Mouse (Mus musculus) mature B cell (primary cell): Measurements from ENCODE around the gene Hbb-bs.
"Not testable (repeated sequence)": the region's sequence is repeated elsewhere in the genome, so short reads cannot be mapped to it uniquely, and the experiment has no call there.

Source experiments
- in situ Hi-C: fragments of 300-500 bp; cut with MboI; formaldehyde crosslinking; loops from 2 replicates; pipeline ENCODE4 v1.14.3; 2019

Hbb-bs gene

DNA sequence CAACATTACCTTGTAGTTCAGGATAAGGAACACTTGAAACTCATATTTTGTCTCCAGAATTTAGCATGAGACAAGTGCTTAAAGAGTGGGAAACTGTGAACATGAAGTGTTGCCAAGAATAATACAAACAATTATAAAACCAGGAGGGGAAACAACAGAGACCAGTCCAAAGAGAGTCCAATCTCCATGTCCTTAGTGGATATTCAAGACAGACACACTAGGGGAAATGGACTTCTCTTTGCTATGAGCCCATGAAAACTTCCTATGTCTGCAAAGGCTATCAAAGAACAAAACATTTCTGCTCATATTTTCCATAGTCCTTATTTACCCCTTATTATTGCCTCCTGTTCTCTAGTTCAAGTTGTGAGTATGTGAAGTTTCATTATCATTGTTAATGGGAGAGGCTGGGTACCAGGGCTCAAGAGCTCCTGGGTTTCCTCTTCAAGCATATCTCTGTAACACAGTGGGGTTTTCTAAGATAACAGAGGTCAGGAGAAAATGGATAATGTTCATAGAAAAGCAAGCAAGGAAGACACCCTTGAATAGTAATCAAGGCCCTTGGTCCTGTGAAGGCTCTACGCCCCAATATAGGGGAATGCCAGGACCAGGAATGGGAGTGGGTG, 16.6 kb downstream of the Hbb-bs start:
- in situ Hi-C loops: no loop called here

DNA sequence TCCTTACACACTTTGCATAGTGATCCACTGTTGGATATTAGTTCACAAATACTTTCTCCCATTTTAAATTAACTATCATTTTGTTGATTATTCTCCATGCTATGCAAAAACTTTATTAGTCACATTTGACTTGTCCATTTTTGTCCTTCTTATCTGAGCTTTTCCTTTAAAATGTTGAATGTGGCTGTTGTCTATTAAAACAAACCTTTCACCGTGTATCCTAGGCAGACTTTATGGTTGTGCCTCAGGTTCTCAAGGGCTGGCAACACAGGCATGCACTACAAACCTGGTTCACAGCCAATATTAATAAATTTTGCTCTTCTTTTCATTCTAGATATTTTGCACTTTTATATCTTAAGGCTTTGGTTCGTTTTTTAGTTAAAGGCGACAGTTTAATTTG, 17.1 kb downstream of the Hbb-bs start:
- in situ Hi-C loops: no loop called here

DNA sequence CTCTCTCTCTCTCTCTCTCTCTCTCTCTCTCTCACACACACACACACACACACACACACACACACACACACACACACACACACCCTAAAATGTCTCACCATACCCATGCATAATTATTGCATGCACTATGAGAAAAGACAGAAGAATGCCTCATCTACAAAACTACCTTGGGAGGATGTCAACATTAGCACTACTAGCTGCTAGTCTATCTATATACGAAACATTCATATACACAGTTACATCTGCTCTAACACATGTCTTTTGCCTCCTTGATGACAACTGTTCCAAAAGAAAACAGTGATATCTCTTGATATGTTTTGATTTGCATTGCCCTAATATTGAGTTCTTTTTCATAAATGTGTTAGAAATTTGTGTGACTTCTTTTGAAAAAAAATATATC, 17.6 kb downstream of the Hbb-bs start:
- in situ Hi-C loops: no loop called here

DNA sequence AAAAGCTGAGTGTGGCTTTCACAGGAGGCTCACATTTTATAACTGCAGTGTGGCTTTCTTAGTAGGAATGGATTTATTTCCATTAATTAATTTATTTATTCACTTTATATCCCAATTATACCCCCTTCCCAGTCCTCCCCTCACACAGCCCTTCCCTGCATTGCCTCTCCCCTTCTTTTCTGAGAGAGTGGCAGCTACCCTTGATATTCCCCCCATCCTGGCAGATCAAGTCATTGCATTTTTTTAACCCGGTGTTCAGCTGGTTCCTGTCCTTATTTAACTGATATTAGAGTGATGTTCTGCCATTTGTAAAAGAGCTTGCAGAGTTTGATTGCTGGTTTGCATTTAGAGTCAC, 18.1 kb downstream of the Hbb-bs start:
- in situ Hi-C loops: loop anchor here (10.0 kb wide), 1 partner anchor 55 kb away; no protein-coding TSS in a partner anchor

DNA sequence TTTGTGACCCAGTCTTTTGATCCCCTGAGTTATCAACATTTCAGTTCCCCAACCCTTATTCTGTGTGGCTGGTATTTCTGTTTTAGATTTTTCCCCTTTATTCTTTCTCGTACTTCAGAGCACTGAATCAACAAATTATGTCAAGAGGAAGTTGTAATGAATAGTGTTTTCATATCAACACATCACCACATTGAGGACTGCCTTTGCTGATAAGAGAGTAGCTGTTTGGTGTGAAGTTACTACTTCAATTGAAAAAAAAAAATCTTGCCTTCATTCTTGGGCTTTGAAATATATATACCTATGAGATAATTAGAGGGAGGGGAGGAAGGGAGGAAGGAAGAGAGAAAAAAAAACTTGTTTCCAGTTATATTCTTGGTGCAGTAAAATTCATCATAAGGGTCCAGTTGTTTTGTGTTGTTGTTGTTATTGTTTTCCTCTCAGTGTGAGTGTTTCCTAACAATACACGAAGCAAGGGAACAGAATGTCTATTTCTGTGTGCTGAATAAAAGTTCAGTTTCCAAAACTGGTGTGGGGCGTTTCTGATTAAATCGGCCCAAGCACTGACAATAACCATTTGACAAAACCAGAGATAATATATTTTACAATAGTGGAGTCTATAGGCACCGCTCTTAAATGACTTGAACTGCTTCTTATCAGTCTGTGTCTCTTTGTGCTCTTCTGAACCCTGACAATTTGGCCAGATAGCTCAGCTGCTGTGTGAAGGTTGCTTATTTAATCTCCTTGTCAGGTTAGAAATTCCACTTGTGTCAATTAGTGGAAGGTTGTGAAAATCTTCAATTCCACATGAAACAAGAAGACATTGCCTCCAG, 18.7 kb downstream of the Hbb-bs start:
- in situ Hi-C loops: loop anchor here (10.0 kb wide), 1 partner anchor 56 kb away; no protein-coding TSS in a partner anchor

DNA sequence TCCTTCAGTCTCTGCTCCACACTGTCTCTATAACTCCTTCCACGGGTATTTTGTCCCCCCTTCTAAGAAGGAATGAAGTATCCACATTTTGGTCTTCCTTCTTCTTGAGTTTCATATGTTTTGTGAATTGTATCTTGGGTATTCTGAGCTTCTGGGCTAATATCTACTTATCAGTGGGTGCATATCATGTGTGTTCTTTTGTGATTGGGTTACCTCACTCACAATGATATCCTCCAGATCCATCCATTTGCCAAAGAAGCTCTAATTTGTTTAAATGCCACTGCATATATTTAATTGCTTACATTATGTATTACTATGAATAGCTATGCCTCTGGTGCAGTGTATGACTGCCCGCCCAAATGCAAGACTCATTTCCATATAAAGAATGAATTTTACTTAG, 19.8 kb downstream of the Hbb-bs start:
- in situ Hi-C loops: loop anchor here (10.0 kb wide), 1 partner anchor 57 kb away; no protein-coding TSS in a partner anchor

DNA sequence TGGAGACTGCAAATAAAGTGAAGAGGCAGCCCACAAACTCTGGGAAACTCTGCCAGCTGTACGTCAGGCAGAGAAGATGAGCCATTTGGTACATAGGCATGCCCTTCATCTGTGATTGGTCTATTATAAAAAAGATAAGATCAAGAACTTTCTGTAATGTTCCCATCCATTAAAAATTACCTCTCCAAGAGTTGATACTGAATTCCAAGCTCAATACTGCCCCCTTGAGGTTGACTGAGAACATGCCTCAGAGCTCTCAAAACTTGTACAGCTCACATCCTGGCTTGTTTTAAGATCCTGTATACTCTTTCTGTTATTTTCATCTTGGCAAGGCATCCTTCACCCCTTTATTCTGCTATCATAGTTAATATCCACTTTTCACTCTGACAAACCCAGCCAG, 21.0 kb downstream of the Hbb-bs start:
- in situ Hi-C loops: loop anchor here (10.0 kb wide), 1 partner anchor 58 kb away; no protein-coding TSS in a partner anchor

DNA sequence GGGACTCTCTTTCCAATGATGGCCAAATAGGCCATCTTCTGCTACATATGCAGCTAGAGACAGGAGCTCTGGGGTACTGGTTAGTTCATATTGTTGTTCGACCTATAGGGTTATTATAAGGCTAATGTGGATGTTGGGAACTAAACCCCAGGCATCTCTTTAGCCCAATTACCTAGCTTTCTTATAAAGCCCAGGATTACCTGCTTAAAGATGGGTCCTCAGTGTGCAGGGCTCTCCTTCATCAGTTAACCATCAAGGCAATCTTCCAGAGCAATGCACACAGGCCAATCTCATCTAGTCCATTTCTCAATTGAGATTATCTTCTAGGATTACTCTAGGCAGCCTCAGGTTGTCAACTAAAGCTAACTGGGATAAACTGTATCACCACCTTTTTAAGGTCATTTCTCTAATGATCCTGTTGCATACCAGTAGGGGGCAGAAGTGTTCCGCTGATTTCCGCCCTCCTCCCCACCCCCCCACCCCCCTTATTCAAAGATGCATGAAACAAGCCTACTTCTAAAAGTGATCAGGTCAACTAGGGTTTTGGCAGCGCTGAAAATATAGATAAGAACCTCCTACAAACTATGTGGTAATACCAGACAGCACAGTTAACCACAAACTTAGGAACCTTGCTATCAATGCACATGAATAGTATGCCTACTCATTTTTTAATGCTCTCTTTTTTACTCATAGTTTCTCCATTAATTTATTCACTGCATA, 35.1 kb downstream of the Hbb-bs start:
- in situ Hi-C loops: no loop called here

DNA sequence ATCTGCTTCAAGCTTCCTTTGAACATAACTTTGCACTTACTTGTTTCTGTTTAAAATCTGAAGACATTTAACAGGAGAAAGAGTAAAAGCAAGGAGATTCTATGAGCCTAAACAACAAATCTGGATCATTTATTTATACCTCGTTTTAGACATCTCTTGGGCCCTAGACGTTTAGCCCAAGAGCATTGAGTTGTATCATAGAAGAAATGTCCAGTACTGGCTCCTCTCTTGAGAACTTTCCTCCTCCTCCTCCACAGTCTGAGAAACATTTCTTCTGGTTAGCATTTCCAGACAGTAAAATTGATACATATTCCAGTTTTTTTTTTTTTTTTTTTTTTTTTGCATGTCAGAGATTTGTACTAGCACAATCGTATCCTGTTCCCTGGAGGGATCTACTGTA, 36.2 kb downstream of the Hbb-bs start, which contains the start of gene Olfr67:
Gene Olfr67 (minus strand): TSS at position 101 of the 400 bp plus-strand sequence.
- in situ Hi-C loops: no loop called here

DNA sequence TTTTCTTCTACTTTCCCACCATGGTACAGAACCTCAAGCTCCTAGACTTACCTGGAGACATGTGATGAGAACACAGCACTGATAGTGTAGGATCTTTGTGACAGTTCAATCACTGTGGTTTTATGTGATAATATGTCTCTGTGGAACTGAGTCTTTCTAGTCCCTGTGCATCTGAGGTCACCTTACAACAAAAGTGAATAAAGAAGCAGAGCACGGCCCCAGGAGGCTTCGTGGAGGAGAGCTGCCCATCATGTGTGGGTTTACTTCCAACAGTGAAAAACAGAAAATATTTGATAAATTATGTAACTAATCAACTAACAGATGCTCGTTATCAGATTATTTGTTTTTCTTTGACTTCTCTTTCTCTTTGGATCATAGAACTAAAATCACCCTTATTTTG, 48.3 kb downstream of the Hbb-bs start, which contains the start of gene Olfr68:
Gene Olfr68 (minus strand): TSS at position 101 of the 400 bp plus-strand sequence.
- in situ Hi-C loops: no loop called here

DNA sequence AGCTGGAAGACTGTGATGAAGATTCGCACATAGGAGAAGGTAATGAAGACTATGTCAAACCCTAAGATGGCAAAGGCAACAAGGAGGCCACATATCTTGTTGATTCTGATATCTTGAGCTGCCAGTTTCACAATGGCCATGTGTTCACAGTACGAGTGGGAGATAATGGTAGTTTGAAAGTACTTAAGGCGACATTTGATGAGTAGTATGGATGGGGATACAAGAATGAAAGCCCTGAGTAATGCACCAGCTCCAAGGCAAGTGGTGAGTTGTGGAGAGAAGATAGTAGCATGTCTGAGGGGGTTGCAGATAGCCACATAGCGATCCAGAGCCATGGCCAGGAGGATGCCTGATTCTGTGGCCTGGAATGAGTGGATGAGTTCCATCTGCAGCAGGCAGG, 50.2 kb downstream of the Hbb-bs start:
- in situ Hi-C loops: not testable (repeated sequence)
